Mouse (Mus musculus): Measurements from ENCODE around the gene Snf8.

Snf8 gene

GRCm38 (mm10) chr11:96074351-96075176 lies 39.9 kb downstream of the Snf8 start:
- no peak for DNase-seq (ENCODE audit: low spot score in 2 of 2)

- DNase-seq (ENCODE audit: low spot score in 2 of 2): no peak
Measured at GRCm38 (mm10) chr11:96075177-96075508, 40.5 kb downstream of the Snf8 start.

GRCm38 (mm10) chr11:96075509-96076220 lies 41.0 kb downstream of the Snf8 start, which contains the start of gene Atp5g1:
Gene Atp5g1 (minus strand): TSS chr11:96075670.
- DNase-seq (ENCODE audit: low spot score in 2 of 2): peak; percentile 99

GRCm38 (mm10) chr11:96076221-96077105 lies 41.8 kb downstream of the Snf8 start:
- DNase-seq (ENCODE audit: low spot score in 2 of 2): no peak

GRCm38 (mm10) chr11:96080736-96081135 lies 46.1 kb downstream of the Snf8 start:
- DNase-seq (ENCODE audit: low spot score in 2 of 2): no peak

GRCm38 (mm10) chr11:96082682-96083081 lies 48.0 kb downstream of the Snf8 start:
- DNase-seq (ENCODE audit: low spot score in 2 of 2): no peak

GRCm38 (mm10) chr11:96087981-96088380 lies 53.3 kb downstream of the Snf8 start:
- no peak for DNase-seq (ENCODE audit: low spot score in 2 of 2)

GRCm38 (mm10) chr11:96091073-96091472 lies 56.4 kb downstream of the Snf8 start:
- DNase-seq (ENCODE audit: low spot score in 2 of 2): no peak

- DNase-seq (ENCODE audit: low spot score in 2 of 2): no peak
Measured at GRCm38 (mm10) chr11:96092674-96093291, 58.1 kb downstream of the Snf8 start.

GRCm38 (mm10) chr11:96093361-96093760 lies 58.7 kb downstream of the Snf8 start:
- DNase-seq (ENCODE audit: low spot score in 2 of 2): peak; percentile 20 to 37

All from natural killer cell, adult 2 months (primary cell).